Mouse (Mus musculus): ENCODE results near the gene Zfp296. TPM values are rescaled to one million over a fixed set of nuclear protein-coding genes. Genes with fewer than 3 reads are reported as not detected.

Zfp296 gene
- polyA plus RNA-seq, 1 experiment from 2014 or later: 0.40 TPM

DNA sequence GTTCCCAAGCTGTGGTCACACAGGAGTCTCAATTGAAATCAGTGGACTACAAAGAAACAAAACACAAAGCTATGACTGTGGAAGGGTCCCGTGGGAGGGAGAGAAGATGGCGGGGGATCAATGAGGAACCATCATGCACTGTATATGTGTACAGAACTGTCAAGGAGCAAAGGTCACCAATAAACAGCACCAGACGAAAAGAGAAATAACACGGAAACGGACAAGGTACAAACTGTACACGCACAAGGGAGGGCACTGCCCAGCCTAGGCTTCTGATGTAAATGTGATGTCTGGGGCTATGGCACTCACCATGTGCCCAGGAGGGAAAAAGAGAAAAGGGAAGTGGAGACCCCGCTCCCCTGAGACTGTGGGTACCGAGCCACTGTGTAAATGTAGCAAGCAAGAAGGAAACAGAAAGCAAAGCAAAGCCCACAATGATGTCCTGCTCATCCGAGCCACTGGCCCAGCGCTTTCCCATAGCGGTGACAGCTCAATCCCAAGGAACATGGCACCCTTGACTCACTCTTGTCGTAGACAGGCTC, 38.0 kb downstream of the Zfp296 start:
- WGBS: 87% methylated on average over 12 of the region's 12 CpGs
- 0 out of 2 replicates have a peak, but pooled peaks cover 3% of the 10 kb centered on the region for H3K36me3 ChIP-seq
- no peak for ATAC-seq (ENCODE audit: low read depth)
- no peak overlapping the region for H3K4me2 ChIP-seq
- peaks cover 7% of the 10 kb centered on the region for H3K4me1 ChIP-seq (replicated peaks)
- H3K27ac ChIP-seq (replicated peaks): no peak overlapping the region
- no peak overlapping the region for H3K4me3 ChIP-seq
- peaks cover 1% of the 10 kb centered on the region; the same call in 1 of the 2 replicates for H3K27me3 ChIP-seq
- H3K9ac ChIP-seq: no peak overlapping the region
- no peaks in the 10 kb centered on the region for H3K9me3 ChIP-seq

DNA sequence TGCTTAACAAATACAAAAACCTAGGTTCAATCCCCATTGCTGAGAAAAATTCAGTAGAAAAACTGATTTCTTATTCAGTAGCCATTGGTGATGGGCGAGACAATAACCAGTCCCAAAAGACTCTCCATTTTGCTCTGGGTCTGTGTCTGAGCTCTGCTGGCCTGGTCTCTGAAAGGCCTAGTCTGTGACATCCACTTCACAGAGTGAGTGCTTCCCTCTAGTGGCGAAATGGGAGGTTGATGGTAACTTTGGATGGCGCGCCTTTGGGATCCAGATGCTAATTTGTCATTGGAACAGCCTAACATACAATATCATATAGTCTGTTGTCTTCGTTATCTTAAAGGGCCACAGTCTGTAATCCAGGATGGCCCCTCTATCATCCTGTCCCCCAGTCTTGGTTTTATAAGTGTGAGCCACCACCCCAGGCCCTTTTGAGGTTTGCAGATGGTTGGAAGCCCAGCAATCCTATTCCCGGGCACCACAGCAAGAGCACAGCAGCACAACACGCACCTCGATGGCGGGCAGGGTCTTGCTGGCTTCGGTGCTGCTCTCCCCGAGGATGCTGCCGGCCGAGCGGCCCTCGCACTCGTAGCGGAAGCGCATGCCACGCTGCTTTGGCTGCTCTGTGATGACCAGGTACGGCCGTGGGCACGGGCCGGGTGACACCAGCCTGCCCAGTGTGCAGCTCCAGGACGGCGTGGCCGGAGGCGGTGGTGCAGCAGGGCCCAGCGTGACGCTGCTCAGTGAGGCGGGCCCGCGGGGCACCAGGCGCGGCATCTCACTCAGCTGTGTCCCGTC, 42.1 kb downstream of the Zfp296 start:
- peak; percentile 85 for ATAC-seq (ENCODE audit: low read depth)
- Histone ChIP-seq H3K4me3 (peak overlapping the region; percentile 31), H3K27me3 (peaks cover 7% of the 10 kb centered on the region; the same call in 1 of the 2 replicates), H3K9ac (peak overlapping the region; percentile 70), H3K4me1 (replicated peaks) (peaks cover 7% of the 10 kb centered on the region), H3K4me2 (peak overlapping the region; percentile 53), H3K36me3 (0 out of 2 replicates have a peak, but pooled peaks cover 3% of the 10 kb centered on the region), H3K27ac (replicated peaks) (peak overlapping the region; percentile 73), H3K9me3 (no peaks in the 10 kb centered on the region)
- WGBS: 5% methylated on average over 35 of the region's 35 CpGs

GRCm38 (mm10) chr7:19620811-19621210, 43.7 kb downstream of the Zfp296 start:
- no peak overlapping the region for H3K4me3 ChIP-seq
- no peaks in the 10 kb centered on the region for H3K36me3 ChIP-seq
- H3K9me3 ChIP-seq: no peaks in the 10 kb centered on the region
- 90% methylated on average over 7 of the region's 7 CpGs for WGBS
- peaks cover 7% of the 10 kb centered on the region for H3K4me1 ChIP-seq (replicated peaks)
- no peak overlapping the region for H3K9ac ChIP-seq
- no peak for ATAC-seq (ENCODE audit: low read depth)
- peaks cover 7% of the 10 kb centered on the region; the same call in 1 of the 2 replicates for H3K27me3 ChIP-seq
- no peak overlapping the region for H3K4me2 ChIP-seq
- no peak overlapping the region for H3K27ac ChIP-seq (replicated peaks)

GRCm38 (mm10) chr7:19622241-19622640, 45.2 kb downstream of the Zfp296 start:
- H3K4me1 ChIP-seq (replicated peaks): peaks cover 7% of the 10 kb centered on the region
- H3K9me3 ChIP-seq: no peaks in the 10 kb centered on the region
- no peak overlapping the region for H3K4me2 ChIP-seq
- H3K36me3 ChIP-seq: no peaks in the 10 kb centered on the region
- ATAC-seq (ENCODE audit: low read depth): no peak
- peaks cover 7% of the 10 kb centered on the region; the same call in 1 of the 2 replicates for H3K27me3 ChIP-seq
- H3K27ac ChIP-seq (replicated peaks): no peak overlapping the region
- H3K9ac ChIP-seq: no peak overlapping the region
- WGBS: 43% methylated on average over 6 of the region's 6 CpGs
- H3K4me3 ChIP-seq: no peak overlapping the region

- Histone ChIP-seq H3K9ac (no peak overlapping the region), H3K4me2 (no peak overlapping the region), H3K9me3 (no peaks in the 10 kb centered on the region), H3K4me3 (no peak overlapping the region), H3K27ac (replicated peaks) (no peak overlapping the region), H3K36me3 (no peaks in the 10 kb centered on the region), H3K4me1 (replicated peaks) (peaks cover 7% of the 10 kb centered on the region), H3K27me3 (peaks cover 7% of the 10 kb centered on the region; the same call in 1 of the 2 replicates)
- ATAC-seq (ENCODE audit: low read depth): no peak
- 75% methylated on average over 2 of the region's 2 CpGs for WGBS
Measured at GRCm38 (mm10) chr7:19623433-19623832, 46.3 kb downstream of the Zfp296 start.

- no peak overlapping the region for H3K27ac ChIP-seq (replicated peaks)
- H3K9me3 ChIP-seq: no peaks in the 10 kb centered on the region
- no peak for ATAC-seq (ENCODE audit: low read depth)
- peak overlapping the region; percentile 88 for H3K4me2 ChIP-seq
- peak overlapping the region; percentile 74; the same call in 1 of the 2 replicates for H3K4me3 ChIP-seq
- H3K36me3 ChIP-seq: peaks cover 10% of the 10 kb centered on the region
- peaks cover 5% of the 10 kb centered on the region for H3K4me1 ChIP-seq (replicated peaks)
- no peak overlapping the region for H3K9ac ChIP-seq
- H3K27me3 ChIP-seq: 0 out of 2 replicates have a peak, but pooled peaks cover 3% of the 10 kb centered on the region
- 67% methylated on average over 3 of the region's 3 CpGs for WGBS
Measured at GRCm38 (mm10) chr7:19627721-19628120, 50.6 kb downstream of the Zfp296 start.

DNA sequence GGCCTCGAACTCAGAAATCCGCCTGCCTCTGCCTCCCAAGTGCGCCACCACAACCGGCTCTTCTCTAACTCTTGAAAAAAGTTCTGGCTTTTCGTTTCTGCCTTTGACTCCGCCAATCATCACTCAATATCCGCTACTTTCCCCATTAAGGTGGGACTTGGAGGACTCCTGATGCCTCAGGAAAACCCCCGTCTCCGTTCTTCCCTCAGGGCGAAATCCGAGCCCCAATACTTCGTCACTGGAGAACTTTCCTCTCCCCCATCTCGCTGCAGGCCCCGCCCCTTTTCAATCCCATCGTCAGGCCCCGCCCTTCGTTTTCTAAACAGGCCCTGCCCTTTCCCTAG, 51.1 kb downstream of the Zfp296 start:
- peak overlapping the region; percentile 74 for H3K4me3 ChIP-seq
- H3K9ac ChIP-seq: no peak overlapping the region
- H3K27me3 ChIP-seq: 0 out of 2 replicates have a peak, but pooled peaks cover 3% of the 10 kb centered on the region
- peaks cover 15% of the 10 kb centered on the region for H3K36me3 ChIP-seq
- no peak for ATAC-seq (ENCODE audit: low read depth)
- H3K27ac ChIP-seq (replicated peaks): no peak overlapping the region
- peak overlapping the region; percentile 88 for H3K4me2 ChIP-seq
- peaks cover 5% of the 10 kb centered on the region for H3K4me1 ChIP-seq (replicated peaks)
- 14% methylated on average over 17 of the region's 17 CpGs for WGBS
- H3K9me3 ChIP-seq: no peaks in the 10 kb centered on the region

GRCm38 (mm10) chr7:19628536-19629360, 51.7 kb downstream of the Zfp296 start:
- Histone ChIP-seq H3K9ac (peak overlapping the region; percentile 69), H3K27ac (replicated peaks) (peak overlapping the region; percentile 78), H3K27me3 (0 out of 2 replicates have a peak, but pooled peaks cover 2% of the 10 kb centered on the region), H3K4me2 (peak overlapping the region; percentile 88), H3K9me3 (no peaks in the 10 kb centered on the region), H3K4me1 (replicated peaks) (peaks cover 5% of the 10 kb centered on the region), H3K4me3 (peak overlapping the region; percentile 74), H3K36me3 (peaks cover 21% of the 10 kb centered on the region)
- 2% methylated on average over 56 of the region's 57 CpGs for WGBS
- peak; percentile 88 for ATAC-seq (ENCODE audit: low read depth)

GRCm38 (mm10) chr7:19629361-19629734, 52.3 kb downstream of the Zfp296 start, which contains the start of gene Relb:
TSS of gene Relb (minus strand) at chr7:19629438.
- peak within 1 kb of the TSS; percentile 69 for H3K9ac ChIP-seq
- no peaks in the 10 kb centered on the region for H3K27me3 ChIP-seq
- H3K27ac ChIP-seq (replicated peaks): peak within 1 kb of the TSS; percentile 78
- H3K4me3 ChIP-seq: peak within 1 kb of the TSS; percentile 74
- peaks cover 27% of the 10 kb centered on the region for H3K36me3 ChIP-seq
- H3K4me2 ChIP-seq: peak within 1 kb of the TSS; percentile 88
- ATAC-seq (ENCODE audit: low read depth): peak; percentile 72
- no peaks in the 10 kb centered on the region for H3K9me3 ChIP-seq
- under 1% methylated on average over 35 of the region's 41 CpGs for WGBS
- H3K4me1 ChIP-seq (replicated peaks): peaks cover 5% of the 10 kb centered on the region

Measured in neural tube, embryonic 13.5 days (tissue).